Mouse (Mus musculus): ENCODE results near the gene Ocm.

DNA sequence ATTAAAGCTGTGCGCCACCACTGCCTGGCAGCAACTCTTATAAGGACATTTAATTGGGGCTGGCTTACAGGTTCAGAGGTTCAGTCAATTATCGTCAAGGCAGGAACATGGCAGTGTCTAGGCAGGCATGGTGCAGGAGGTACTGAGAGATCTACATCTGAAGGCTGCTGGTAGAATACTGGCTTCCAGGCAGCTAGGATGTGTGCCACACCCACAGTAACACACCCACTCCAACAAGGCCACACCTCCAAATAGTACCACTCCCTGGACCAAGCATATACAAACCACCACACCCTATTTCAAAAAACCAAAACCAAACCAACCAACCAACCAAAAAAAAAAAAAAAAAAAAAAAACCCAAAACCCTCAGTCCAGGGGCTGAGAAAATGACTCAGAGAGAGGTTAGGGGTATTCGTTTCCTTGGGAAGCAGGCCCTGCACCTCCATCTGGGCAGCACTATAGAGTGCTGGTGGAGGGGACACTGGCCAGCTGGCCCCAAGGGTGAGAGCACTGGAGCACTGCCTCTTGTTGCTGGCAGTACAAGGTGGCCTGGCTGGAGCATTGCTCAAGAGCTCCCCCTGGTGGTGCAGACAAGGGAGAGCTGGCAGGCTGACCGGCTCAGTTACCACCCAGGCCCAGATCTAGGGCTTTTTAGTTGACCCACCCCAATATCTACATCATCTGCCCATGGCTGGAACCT is 51.4 kb downstream of the Ocm start:
- TF ChIP-seq EP300 (IDR thresholded peaks at IDR 0.05) (no peak), CTCF (IDR thresholded peaks at IDR 0.05) (peak; percentile 94)

Data from lung, postnatal 0 days (tissue).